Mouse (Mus musculus) thymus, adult 2 months (tissue): ENCODE measurements around the gene Fam196a.

Experiments
- CTCF ChIP-seq: fragments of 200-500 bp; IDR thresholded peaks from 2 replicates; pipeline ENCODE4 v1.5.1; 2012; ENCODE audit warnings: mild to moderate bottlenecking, control low read depth, low read length, moderate library complexity, borderline replicate concordance; ENCODE audit not compliant: control insufficient read depth, poor library complexity, insufficient read depth; ENCODE audit errors: extremely low read depth
- POLR2A ChIP-seq: fragments of 200-500 bp; IDR thresholded peaks from 2 replicates; pipeline ENCODE4 v1.6.1; 2012; ENCODE audit warnings: mild to moderate bottlenecking, low read length, control low read depth, moderate library complexity; ENCODE audit not compliant: control insufficient read depth, poor library complexity, insufficient read depth; ENCODE audit errors: extremely low read depth

DNA sequence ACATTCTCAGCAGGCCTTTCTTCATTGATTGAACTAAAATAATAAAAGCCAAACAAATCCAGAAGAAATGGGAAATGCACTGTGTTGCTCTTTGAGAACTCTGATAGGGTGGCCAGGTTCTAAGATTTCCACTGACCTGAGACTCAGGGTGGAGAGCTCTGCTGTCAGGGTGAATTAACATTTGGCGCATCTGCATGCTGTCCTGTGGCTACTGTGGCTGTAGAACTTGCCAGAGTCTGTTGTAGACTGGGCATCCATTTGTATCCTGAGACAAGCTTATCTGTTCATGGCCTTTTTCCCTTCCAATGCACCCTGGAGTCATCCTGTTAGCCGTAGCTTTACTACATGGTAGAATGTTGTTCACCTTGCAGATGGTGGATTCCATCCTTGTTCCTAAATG is 98.2 kb downstream of the Fam196a start:
- TF ChIP-seq CTCF (no peak), POLR2A (no peak)
